Mouse (Mus musculus): ENCODE measurements around the gene Scn10a.

Scn10a gene

GRCm38 (mm10) chr9:119719222-119719621 is at the start of gene Scn10a:
TSS of gene Scn10a (minus strand) at chr9:119719322.
- no peak for DNase-seq

DNA sequence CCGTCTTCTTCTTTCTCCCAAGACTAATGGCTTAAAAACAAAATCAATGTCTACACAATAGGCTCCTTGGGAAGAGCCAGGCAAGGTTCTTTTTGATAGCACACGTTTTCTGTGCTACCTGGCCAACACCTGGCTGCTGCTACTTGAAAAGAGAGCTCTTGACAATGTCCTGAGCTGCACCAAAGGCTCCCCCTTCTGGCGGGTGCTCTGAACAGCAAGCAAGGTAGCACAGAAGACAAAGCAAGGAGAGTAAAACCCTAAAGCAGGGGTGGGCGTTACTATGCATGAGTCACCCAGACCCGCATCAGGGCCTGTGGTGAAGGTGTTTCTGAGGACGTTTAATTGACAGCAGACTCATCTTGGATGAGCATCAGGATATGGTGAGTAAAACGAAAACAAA is 49.5 kb upstream of the Scn10a start:
- DNase-seq: peak in 1 of 2 experiments; percentile 19

DNA sequence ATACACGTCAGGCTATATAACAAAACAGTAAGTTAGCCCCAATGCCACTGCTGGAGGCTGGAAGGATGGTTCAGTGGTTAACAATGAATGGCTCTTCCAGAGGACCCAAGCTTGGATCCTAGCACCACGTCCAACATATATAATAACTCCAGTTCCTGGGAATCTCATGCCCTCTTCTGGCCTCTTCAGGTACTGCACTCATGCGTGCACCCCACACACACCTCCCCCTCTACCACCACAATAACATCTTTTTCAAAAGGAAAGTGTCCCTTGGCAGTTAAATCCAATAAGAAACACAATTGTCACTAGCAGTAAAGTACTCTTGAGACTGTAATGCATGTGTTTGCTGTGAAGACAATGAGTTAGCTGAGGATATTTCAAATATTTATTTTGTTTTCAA is 41.1 kb upstream of the Scn10a start:
- DNase-seq: no peak

DNA sequence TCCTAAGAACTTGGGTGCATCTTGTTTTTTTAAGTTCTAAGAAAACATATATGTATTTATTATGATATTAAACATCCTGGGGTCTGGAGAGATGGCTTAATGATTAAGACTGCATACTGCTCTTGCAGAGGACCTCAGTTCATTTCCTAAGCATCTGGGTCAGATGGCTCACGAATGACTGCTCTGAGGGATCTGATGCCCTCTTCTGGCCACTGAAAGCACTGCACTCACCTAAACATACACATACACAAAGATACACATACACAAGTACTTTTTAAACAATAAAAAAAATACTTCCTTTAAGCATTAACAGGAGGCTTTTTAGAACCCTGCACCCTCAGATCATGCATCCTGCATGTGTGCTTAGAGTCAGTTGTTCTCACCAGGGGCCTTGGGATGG is 40.3 kb upstream of the Scn10a start:
- no peak for DNase-seq

DNA sequence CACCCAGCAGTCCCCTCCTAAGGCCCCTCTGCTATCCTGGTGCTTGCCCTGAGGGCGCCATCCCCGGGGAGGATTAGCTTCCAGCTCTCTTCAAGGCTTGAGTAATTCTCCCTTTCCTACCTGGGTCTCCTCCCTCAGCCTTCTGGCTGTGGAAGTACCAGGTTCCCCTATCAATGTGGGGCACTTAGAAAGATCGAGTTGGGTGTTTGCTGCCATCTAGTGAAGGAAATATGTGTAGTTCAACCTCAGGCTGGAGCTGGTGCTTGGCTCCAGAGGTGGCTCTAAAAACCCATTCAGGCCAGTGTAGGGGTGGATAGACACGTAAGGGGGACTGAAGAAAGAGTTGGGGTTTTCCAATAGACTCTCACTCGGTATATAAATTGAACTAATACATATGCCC is 32.4 kb upstream of the Scn10a start:
- DNase-seq: peak in 1 of 2 experiments; percentile 10

DNA sequence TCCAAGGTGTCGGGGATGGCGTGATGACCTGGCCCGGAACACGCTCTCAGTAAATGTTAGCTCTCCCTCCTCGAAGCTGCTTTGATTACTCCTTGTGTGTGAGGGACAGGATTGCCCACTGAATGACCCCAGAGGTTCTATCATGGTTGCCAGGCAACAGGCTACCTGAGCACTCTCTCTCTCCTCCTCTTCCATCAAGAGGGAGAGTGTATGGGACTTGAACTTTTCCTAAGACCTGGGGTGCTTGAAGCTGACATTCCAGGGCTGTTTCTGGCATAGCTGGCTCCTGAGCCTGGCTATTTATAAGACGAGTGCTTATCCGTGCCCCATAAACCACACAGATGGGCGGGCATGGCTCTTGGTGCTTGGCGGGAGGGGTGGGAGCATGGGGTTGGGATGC is 30.0 kb upstream of the Scn10a start:
- no peak for DNase-seq

DNA sequence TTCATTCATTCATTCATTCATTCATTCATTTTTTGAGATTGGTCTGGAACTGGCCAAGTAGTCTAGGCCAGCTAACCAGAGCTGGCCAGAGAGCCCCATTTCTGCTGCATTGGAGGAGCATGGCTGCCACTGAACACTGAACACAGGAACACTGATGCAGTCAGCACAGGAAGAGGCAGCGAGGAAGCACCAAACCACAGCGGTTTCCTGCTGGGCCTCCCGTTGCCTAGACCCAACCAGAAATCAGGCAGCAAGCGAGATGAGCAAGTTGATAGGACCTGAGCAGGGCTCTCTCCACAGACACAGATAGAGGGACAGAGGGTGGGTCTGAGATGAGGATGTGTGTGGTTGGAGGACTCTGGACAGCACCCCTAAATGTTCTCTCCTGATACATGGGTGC is 24.8 kb upstream of the Scn10a start:
- DNase-seq: peak; percentile 72 to 78

DNA sequence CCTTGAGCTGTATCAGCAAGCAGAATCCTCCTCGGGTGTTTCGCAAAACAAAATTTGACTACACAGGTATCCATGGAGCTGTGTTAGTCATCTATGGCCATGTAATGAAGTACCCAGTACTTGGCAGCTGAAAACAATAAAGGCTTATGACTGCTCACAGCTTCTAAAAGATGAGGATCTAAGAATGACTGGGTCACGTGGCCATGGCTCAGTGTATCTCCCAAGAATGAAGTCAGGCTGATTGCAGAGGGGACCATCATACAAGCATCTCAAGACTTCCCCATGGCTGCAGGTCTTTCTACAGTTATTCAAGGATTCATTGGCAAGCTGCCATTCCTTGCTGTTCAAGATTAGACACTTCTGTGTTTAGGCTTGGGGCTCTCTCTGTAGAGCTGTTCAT is 24.2 kb upstream of the Scn10a start:
- DNase-seq: no peak

DNA sequence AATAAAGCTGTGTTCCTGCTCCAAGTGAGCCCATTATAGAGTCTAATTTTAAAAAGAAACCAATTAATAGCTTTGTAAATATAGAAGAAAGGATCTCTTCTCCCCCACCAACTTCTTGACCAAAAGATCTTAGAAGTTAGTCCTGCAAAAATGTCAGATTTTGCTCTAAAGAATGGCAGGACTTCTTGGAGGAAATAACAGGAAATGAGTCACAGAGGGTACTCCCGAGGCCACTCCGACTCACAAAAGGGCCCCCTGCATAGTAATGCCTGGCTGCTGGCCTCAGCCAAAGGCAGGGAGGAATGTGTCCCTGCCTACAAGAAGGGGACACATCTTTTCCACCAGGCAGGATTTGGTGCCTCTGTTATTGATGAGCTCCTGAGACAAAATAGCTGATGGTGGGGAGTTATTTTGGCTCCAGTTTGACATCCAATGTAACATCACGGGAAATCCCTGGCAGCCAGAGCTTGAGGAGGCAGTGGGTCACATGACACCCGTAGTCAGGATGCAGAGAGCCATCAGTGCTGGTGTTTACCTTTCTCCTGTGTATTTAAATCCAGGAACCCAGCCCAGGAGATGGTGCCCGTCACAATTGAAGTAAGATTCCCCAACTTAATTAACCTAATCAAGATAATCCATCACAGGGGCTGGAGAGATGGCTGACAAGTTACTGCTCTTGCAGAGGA is 22.1 kb upstream of the Scn10a start:
- no peak for DNase-seq

DNA sequence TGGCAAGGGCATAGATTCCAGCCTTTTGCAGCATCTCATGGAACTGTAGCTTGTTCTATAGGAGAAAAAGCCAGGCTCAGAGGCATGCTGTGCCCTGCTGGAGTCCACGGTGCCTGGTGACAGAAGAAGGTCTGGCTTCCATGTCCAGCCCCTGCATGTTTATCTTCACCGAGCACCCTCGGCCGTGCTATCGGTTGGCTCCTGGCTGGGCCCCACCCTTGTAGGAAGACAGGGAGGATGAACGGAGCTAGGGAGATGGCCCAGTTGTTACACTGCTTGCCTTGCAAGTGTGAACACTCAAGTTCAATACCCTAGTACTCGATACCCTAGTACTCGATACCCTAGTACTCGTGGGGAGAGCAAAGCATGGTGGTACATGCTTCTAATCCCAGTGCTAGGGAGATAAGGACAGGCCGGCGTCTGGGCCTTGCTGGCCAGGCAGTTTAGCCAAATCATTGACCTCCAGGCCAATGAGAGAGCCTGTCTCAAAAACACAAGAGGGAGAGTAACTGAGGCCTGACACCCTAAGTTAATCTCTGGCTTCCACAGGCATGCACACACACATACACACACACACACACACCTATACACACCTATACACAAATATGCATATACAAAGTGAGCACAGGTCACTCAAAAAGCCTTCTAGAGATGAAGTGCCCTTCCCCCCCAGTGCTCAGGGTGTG is 9.4 kb upstream of the Scn10a start:
- no peak for DNase-seq

DNA sequence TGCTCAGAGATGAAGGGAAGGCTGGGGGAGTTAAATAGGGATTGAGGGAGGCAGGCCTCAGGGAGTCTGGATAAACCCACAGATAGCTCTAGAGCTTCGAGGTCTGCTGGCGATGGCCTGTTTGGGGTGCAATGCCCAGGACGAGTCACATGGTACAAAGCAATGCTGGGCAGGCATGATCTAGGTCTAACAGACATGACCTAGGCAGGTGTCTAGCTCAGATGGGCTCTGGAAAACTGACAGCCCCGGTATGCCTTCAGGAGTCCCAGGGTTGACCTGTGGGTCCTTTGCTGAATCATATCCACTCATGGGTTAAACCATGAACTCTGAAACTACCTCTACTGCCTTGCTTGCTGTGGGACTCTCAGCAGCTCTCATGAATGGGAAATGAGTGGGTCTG is 7.9 kb upstream of the Scn10a start:
- DNase-seq: no peak

DNA sequence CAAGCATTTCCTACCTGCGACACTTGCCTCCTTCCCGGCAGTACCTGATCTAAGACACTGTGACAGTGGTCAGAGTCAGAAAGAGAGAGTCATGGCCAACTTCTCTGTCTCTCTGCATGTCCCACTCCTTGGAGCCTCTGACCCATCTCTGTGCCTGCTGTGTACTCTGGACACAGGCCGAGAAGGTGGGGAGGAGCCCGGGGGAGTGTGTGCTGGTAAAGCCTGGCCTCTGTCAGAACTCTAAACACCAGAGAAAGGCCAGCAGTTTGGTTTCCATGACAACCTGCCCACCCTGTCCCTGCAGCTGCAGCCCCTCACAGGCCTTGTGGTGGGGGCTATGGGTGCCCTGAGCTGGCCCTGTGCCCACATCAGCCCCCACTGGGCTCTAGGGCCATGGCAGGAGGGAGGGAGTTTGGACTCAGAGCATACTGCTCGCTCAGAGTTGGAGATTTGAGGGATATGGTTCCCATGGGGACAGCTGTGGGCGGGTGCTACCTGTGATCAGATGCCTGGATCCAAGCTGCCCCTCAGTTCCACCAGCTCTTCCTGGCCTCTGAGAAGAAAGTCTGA is 6.3 kb upstream of the Scn10a start:
- no peak for DNase-seq

- no peak for DNase-seq
Observed at GRCm38 (mm10) chr9:119706700-119707099, 12.4 kb downstream of the Scn10a start.

DNA sequence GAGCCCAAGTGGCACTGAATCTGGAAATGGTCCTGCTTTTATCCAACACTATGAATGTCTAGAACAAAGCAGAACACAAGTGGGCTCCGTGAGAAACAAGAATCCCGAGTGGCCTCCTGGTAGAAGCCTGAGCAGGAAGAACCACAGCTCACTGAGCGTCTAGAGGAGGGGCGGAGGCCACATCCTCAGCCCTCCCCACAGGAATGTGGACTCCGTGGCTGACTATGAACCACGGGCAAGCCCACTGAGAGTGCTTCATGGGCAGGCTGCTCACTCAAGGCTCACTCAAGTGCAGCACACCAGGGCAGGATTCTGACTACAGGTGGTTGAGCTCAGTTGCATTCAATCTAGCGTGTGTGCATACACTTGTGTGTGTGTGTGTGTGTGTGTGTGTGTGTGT is 27.6 kb downstream of the Scn10a start:
- DNase-seq: no peak

GRCm38 (mm10) chr9:119691001-119691400 is 28.1 kb downstream of the Scn10a start:
- no peak for DNase-seq

DNA sequence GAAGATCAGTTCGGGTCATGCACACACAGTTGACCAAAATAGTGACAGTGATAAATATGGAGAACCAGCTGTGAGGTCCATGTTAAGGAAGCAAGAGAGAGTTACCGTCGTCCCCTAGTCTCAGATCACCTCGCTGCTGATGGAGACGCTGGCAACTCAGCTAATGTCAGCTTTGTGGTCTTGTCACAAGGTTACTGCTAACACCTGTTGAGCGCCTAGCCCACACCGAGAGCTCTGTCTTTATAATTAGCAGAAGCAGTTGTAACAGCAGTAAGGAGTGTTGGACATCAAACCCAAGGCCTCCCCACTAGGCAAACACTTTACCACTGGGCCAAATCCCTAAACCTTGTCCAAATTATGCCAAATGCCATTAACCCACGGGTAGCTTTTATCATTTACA is 31.2 kb downstream of the Scn10a start:
- no peak for DNase-seq

GRCm38 (mm10) chr9:119686187-119686586 is 32.9 kb downstream of the Scn10a start:
- DNase-seq: no peak

DNA sequence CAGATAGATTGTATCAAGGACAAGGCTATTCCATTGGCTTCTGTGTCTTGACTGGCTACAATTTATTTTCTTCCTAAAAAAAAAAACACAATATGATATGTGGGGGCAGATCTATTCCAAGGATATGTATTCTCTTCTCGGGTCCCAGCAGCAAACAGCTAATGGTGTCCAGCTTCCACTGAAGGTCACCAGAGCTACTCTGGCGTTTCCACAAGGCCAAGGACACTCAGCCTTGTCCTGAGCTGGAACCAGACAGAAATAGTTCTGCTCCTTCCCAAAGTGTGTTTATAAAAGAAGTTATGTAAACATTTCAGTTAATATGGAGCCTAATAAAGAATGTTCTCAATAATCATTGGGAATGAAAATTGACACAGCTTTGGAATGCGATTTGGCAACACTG is 38.2 kb downstream of the Scn10a start:
- no peak for DNase-seq

GRCm38 (mm10) chr9:119664109-119664508 is 55.0 kb downstream of the Scn10a start:
- no peak for DNase-seq

DNA sequence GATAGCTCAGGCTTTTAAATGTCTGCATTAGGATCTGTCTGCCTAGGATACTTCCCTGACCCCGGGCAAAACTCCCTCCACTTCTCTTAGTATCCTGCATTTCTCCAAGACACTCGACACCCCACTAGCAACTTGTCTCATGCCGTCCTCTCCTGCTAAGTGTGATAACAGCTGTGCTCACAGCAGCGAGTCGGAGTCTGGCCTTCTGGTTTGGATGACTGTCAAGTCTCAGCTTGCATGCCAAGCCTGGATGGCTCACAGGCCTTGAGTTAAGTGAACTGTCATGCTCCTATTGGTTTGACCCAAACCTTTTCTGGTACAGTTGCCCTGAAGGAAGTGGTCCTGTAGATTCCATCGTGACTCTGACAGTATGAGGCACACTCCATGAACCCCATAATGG is 63.0 kb downstream of the Scn10a start:
- no peak for DNase-seq

GRCm38 (mm10) chr9:119653758-119654157 is 65.4 kb downstream of the Scn10a start:
- no peak for DNase-seq

GRCm38 (mm10) chr9:119646942-119647547 is 72.1 kb downstream of the Scn10a start:
- DNase-seq: peak; percentile 17 to 22

DNA sequence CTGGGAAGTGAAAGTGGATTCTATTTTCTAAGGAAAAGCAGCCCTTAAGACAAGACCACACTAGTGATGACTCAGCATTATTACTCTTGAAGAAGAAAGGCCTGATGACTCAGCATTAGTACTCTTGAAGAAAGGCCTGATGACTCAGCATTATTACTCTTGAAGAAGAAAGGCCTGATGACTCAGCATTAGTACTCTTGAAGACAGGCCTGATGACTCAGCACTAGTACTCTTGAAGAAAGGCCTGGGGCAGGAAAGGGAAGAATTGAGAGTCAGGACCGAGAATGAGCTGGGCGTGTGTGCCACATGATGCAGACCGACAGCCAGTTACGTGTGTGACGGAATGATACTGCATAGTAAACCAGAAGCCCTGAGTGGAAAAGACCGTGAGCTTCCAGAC is 77.1 kb downstream of the Scn10a start:
- no peak for DNase-seq
